Mouse (Mus musculus) cerebellum, postnatal 10 days (tissue): Measurements from ENCODE around the gene Clic4.
"Not testable (repeated sequence)": the region's sequence is repeated elsewhere in the genome, so short reads cannot be mapped to it uniquely, and the experiment has no call there.

Source experiments
- DNase-seq, 2 experiments: peaks; one replicate each; pipeline ENCODE4 v3.0.0; 2021; ENCODE audit warnings: mixed read lengths in 2 of 2

Gene Clic4

DNA sequence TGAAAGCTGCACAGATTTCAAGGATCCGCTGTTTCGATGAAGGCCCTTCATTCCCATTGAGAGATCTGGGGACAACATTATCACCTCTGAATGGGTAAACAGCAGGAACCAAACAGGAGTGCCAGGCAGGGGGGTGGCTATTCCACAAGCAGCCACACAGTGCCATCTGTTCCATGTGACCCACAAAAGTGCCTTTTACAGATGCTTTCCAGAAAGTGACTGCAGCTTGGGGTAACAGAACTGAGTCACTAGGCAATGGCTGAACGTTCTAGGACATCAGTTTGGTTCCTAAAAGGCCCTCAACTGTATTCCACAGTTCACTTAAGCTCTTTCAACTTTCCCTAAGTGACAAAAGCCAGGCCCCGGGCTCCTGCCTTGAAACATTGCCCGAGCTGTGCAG, 42.0 kb downstream of the Clic4 start:
- peak; percentile 46 to 63 for DNase-seq

DNA sequence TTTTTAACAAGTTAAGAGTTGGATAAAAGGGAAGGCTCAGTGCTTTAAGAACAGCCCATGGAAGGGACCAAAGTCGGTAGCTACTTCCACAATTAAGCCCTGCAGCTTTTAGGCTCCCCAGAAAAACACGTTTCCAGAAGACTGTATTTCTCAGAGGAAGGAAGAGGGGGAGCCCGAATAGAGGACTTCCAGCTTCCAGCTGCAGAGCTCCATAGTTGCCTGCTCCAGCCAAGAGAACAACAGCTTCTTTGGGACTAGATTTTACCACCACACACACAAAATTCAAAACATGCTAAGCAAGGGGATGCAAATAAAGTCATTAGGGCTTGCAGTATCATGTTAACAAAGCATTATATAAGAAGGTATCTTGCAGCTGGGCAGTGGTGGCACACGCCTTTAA, 42.7 kb downstream of the Clic4 start:
- DNase-seq, result no peak

DNA sequence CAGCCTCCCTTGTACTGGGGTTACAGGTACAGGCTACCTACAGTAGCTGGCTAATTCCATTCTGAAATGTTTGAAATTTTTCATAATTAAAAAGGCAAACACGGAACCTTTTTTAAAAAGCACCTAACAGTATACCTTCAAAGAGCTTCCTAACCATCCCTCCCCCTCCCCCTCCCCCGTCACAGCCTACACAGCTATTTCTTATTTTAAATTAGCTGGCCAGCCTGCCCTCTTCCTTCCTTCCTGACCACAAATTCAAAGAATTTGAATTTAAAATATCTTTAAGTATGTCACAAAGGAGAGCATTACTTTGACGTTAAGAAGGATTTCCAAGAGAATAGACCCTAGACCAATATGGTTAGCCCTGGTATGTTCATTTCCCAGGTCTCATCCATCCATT, 44.5 kb downstream of the Clic4 start:
- DNase-seq, result no peak

DNA sequence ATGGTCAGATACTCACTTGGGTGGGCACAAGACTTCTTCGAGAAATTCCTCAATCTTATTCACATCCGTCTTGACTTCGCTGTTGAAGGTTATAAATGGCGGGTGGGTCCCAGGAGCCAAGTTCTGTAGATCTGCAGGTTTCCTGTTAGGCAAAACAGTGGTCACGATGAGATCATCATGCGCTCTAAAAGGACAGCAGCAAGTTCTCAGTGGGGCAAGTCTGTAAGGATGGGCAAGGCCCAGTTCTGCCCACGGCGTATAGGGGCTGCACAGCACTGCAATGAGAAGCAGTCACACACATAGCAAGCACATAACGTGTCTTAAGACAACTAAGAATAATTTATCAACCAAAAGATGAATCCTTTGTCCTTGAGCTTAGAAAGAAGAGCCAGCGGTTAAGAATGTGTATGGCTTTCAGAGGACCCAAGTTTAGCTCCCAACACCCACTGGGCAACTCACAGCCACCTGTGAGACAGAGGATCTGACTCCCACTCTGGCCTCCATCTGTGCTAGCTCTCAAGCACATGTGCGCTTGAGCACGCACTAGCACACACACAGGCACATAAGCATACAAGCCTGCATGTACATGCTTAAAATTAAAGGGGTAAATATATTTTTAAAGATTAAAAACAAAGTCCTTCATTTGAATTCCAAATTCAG, 46.5 kb downstream of the Clic4 start:
- DNase-seq, result no peak

DNA sequence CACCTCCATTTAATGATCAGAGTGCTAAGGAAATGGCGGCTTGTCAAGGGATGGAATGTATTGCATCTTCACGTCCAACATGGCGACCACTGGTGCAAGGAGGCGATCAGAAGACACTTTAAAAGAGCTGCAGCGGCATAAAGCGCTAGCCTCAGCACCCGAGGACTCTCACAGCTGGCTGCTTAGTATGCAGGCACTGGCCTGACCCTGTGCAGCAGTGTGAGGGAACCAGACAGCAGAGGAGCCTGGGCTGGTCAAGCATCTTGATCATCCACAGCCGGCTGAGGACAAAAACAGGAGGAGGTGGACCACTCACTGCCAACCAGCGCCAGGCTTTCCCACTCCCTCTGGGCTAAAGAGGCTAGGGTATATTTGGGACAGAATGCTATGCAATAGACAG, 48.8 kb downstream of the Clic4 start:
- DNase-seq, result peak; percentile 18 to 22

DNA sequence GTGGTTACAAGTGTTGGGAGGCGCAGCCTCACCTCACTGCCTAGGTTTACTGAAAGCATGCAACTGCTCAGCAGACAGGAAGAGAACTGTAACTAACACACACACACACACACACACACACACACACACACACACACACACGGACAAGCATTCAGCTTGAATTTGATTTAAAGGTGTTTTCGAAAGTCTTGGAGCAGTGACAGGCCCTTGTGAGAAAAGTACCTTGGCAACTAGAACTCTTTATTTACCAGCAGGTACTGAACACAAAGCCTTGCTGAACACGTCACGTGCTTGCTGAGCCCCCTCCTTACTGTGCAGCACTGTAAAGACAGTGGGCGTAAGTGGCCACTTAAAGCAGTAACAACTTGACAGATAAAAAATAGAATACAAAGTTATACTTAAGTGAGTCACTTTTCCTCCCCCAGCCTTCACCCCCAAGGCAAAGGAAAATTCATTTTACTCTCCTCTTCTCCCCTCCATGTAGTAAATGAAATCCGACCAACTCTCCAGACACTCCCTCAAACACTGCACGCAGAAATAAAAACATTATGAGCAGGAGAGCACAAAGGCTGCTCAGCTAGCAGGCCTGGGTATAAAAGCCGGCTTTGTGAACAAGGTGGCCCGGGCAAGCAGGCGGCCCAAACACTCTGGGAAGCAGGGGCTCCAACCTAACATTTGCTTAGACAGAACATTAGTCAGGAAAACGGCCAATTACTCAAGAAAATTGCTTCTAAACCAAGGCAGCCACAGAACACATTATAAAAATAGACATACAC, 50.8 kb downstream of the Clic4 start:
- no peak for DNase-seq

DNA sequence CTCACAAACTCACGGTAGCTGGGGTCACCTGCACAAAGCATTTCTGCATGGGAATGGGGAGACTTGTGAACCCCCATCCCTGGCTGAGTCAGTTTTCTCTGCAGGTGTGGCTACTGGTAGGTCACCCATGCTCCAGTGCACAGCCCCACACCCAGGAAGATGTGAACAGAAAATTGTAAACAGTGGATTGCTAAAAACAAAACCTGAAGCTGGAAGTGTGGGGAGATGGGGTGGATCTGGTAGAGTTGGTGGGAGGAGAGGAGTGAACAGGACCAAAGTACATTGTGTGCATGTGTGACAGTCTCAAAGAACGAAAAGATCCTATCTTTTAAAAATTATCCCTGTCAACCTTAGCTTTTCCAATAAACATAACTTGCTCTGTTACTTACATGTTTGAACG, 52.0 kb downstream of the Clic4 start:
- DNase-seq, result no peak

DNA sequence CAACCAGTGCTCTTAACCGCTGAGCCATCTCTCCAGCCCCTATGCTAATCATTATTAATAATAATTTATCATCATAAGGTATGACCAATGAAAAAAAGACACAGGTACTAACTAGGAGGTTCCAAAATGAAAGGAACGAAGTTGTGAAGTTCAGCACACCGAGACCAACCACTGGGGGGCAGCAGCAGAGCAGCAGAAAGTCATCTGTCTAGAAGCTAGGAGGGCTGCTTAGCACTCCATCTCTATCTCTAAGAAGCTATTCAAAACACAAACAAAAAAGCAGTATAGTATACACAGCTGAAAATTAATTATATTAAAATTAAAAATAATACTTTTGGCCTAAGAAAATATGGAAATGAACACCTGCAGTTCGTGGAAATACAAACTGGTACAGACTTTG, 53.0 kb downstream of the Clic4 start:
- peak; percentile 91 to 92 for DNase-seq

DNA sequence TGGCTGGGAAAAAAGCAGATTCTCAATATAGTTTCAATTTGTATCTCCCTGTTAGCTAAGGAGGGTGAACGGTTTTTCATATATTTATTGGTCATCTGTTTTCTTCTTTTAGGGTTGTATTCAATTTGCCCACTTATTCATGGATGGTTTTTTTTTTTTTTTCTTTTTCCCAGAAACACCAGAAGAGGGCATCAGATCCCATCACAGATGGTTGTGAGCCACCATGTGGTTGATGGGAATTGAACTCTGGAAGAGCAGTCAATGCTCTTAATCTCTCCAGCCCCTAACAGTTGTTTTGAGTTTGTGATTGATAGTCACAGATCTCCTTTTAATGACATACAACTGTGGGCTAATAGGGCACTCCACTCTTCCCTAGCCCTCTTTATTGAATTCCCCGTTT, 62.8 kb downstream of the Clic4 start:
- DNase-seq, result no peak

DNA sequence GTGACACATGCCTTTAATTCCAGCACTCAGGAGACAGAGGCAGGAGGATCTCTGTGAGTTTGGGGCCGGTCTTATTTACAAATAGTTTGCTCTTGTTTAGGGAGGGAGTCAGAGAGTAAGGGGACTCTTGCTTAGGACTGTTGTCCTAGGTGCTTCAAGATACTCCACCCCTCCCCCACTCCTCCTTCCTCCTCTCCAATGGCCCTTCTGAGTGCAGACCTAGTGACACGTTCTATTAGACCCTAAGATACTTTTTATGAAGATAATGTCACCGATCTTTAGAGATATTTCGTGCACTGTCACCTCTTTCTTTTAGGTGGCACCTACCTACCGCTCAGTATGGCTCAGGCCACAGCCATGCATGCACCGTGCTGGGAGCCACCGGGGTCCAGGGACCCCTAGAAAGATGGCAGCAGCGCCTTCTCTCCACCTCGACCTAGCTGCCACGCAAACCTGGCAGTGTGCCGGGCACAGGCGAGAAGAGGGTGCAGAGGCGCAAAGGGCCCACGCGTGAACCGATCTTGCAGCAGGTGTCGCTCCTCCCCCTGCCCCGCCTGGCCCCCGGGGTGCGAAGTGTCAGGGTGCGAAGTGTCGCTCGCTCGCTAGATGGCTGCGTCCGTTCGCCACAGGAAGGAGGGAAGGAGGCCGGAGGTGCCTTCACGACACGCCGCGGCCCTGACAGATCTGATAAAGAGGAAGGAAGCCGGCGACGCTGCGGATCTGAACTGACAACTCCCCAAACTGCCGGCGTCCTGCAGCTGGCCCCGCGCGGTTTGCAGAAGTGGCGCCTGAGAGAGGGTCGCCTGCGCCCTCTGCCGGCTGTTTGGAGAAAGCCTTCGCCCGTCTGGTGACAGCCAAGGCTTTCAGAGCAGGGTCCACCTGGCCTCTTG, 66.7 kb downstream of the Clic4 start:
- DNase-seq, result peak; percentile 91 to 93

DNA sequence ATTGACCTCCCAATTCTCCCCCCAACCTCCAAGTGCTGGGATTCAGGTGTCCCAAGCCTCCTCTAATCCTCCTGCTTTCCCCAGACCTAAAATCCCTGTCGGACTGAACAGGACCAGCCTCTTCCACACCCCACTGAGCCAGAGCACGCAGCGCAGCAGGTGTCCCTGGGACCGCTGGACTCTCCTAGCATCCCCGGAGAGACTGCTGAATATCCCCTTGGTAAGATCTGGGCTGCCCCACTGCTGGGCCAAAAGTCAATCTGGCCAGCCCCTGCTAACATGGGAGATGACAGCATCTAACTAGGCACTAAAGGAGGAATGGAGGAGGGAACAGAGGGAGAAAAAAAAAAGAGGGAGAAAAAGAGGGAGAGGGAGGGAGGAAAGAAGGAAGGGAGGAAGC, 67.4 kb downstream of the Clic4 start:
- DNase-seq, result peak in 1 of 2 experiments; percentile 13

DNA sequence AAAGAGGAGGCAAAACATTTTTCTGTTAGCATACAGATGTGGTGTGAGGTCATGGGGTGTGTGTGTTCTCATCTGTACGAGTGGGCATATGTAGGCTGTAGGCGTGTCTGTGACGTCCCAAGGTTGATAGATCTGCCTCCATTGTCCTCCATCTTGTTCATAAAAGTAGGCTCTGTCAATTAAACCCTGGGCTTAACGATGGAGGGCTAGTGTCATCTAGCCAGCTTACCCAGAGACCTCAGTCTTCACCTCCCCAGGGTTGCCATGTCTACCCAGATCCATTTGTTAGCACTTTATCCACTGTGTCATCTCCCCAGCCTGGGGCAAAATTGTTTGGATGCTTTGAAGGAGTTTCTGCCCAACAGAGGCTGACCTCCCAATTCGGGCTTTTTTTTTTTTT, 67.9 kb downstream of the Clic4 start:
- no peak for DNase-seq

DNA sequence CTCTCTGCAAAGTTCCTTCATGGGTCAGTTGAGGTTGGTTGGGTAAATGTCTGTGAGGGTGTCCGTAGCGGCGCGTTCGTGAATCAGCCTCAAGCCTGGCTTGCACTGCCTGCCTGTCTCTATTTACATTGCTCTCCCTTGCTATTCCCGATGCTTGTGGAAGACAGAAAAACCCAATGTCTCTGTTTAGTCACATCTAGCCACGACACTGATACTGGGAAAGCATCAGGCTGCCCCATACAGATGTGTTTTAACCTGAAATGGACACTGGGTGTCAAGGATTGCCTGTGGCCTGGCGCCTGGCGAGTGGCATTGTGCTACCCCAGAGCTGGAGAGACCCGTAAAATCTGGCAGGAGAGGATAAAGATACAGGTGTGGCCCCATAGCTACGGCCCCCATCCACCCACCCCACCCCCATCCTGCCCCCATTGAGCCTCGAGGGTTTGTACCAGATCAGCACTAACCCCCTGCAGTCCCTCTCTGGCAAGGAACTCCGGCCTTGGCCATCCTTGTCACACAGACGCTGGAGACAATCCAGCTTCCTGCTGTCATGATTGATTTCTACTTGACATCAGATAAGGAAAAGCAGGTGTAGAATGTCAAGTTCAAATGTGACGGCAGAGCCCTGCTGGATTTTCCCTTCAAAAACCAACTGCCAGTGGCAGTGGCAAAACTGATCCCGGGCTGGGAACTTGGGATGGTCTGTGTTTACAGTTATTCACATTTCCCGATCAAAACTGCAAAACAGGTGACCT, 68.6 kb downstream of the Clic4 start:
- peak; percentile 58 to 60 for DNase-seq

DNA sequence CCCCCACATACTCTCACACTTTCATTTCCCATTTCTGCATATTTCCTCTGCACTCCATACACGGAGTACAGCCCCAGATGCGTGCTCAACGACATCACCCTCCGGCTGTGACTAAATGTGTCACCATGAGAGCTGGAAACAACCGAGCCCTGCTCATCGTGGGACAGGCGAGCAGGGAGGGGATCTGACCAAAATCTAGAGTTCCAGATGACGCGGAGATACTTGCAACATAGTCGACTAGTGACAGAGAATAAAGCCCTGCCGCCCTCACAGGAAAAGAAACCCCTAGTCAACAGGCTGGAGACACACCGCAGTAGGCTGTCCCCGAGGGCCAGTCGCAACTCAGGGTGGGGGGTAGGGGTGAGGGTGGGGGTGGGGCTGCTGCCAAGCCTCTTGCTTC, 69.3 kb downstream of the Clic4 start:
- no peak for DNase-seq

DNA sequence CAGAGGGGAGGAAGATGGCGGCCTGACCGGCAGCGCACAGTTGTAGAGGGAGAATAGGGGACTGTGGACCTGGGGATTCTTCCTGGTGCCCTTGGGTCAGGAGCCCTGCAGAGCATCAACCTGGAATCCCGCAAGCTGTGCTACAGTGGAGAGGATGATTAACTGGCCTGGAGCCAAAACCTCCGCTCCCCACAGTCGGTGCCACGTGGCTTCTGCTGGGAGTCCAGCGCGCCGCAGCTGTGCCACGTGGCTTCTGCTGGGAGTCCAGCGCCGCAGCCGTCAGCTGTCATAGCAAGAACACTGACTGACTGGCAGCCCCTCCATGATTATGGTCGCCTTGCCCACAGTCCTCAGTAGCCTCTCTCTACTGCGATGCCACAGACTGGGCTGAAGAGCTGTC, 70.8 kb downstream of the Clic4 start:
- peak; percentile 39 for DNase-seq

DNA sequence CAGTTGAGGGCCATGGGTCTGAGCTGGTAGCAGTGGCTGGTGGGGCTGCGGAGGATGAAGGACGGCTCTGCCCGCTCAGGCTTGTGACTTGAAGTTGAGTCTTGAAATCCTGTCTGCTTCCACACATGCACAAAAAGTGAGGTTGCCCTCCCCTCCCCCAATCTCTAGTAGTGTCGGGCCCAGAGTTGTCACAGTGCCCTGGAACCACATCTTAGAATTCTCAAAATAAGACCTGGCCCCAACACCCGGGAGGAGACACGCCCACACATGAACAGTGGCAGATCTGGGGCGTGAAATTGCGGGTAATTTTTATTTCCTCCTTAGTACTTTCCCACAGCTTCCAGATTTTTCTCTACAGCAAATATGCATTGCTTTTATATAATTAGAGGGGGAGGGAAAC, 74.8 kb downstream of the Clic4 start:
- no peak for DNase-seq

DNA sequence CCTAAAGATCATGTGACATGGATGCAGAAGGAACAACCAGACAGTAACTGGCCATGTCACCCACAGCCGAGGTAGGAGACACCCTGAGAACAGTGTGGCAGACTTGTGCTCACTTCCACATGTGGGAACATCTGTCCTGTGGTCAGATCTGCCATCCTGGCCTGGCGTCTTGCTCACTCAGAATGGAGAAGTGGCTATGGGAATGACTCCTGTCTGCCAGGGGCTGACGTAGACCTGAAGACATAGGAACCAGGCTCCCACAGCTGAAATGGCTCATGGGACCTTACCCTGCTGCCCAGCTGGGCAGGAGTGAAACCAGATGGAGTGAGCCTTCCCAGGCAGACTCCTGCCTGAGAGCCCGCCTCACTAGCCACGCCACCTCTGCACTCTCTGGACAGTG, 79.8 kb downstream of the Clic4 start:
- DNase-seq, result no peak

DNA sequence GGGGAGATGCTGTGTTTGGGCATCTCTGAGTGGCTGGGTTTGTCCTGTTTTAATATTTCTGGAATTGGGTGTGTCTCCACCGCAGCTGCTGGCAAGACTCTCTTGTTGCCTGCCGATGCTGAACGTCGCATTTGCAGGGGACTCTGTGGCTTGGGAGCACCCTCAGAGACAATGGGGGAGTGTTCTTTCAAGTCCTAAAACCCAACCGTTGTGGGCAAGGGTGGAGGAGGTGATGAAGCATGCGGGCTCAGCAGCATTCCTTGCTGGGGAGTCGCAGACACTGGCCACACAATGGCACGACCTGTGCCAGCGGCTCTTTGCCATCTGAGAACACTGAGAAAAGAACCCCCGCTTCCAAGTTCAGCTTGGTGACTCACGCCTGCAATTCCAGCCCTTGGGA, 81.0 kb downstream of the Clic4 start:
- DNase-seq, result no peak

DNA sequence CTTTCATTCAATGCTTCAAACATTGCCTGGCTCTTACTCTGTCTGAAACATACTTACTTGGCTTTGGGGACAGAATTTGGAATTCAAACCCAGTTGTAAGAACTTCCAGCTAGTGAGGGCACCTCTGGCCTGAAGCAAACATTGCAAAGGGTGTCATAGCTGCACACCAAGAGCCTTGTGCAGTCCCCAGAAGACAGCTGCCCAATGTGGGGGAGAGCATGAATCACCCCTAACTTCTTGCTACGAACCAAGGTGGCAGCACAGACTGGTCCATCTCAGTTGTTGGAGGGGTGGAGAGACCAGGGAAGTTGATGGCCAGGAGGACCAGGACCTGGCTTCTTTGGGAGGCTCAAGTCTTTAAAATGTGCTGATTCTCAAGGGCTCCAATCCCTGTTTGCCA, 81.4 kb downstream of the Clic4 start:
- DNase-seq, result no peak

DNA sequence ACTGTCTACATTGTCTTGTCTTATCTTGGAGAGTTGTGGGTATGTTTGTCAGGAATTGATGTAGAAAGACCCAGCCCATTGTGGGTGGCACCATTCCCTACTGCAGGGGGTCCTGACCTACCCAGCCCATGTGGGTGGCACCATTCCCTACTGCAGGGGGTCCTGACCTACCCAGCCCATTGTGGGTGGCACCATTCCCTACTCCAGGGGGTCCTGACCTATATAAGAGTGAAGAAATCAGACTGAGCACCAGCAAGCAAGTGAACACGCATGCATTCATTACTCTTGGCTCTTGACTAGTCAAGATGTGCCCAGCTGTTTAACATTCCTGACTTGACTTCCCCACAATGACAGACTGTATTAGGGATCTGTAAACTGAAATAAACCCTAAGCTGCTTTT, 82.2 kb downstream of the Clic4 start:
- DNase-seq, result no peak

DNA sequence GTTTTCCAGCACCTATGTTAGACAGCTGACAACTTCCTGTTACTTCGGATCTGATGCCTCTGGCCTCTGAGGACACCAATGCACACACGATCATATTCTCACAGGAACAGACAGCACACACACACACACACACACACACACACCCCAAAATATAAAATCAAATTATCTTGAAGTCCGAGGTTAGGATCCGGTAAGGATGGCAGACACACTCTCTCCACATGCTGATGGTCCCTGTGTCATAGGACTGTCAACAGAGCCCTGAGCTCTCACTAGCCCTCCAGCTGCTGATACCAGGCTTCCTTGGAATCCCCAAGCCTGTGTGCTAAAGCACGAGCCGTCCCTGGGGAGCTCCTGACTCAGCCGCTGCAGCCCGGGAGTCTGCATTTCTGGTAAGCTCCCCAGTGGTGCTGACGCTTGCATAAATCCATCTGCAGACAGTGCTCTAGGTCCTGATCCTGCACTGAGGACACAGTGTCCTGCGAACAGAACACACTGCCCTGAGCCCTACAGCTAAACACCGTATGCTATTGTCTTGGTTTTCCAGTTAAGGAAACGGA, 83.1 kb downstream of the Clic4 start:
- DNase-seq, result no peak

DNA sequence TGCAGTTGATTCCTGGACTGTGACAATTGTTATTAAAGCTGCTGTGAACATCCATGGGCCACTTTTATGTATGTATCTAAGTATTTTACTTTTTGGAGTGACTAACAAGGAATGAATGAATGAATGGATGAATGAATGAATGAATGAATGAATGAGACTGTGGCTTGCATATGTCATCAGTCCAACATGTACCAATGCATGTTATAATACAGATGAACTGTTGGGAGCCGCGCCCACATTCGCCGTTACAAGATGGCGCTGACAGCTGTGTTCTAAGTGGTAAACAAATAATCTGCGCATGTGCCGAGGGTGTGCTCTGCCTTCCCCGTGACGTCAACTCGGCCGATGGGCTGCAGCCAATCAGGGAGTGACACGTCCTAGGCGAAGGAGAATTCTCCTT, 88.3 kb downstream of the Clic4 start:
- DNase-seq, result not testable (repeated sequence)

DNA sequence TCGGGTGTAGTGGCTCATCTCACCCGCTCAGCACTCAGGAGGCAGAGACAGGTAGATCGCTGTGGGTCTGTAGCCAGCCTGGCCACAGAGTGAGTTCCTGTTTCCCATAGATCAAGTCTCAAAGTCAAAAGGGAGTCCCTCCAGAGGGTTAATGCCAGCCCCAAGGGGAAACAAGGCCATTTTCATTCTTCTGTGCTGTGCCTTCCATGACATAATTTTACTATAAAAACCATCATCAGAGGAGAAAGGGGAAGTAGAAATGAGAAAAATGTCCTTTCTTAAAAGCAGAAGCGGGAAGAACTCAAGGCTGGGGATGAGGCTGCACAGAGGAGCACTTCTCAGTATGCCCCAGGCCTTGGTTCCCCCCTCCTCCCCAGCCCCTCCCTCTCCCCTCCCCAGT, 90.8 kb downstream of the Clic4 start:
- DNase-seq, result no peak
